Mouse (Mus musculus) adipocyte (in vitro differentiated cells): ENCODE data around the gene Xrn1.
"Not testable (repeated sequence)": the region's sequence is repeated elsewhere in the genome, so short reads cannot be mapped to it uniquely, and the experiment has no call there.

Experiments
- DNase-seq: peaks from one replicate; pipeline ENCODE4 v3.0.0-alpha.2; 2016; ENCODE audit warnings: low spot score

The Xrn1 gene

GRCm38 (mm10) chr9:96051501-96051900 lies 96.9 kb downstream of the Xrn1 start:
- DNase-seq = no peak

- DNase-seq = peak; percentile 67
These were observed 100.3 kb downstream of the Xrn1 start for GRCm38 (mm10) chr9:96054878-96055277.

- DNase-seq = peak; percentile 42
These were observed 102.1 kb downstream of the Xrn1 start for GRCm38 (mm10) chr9:96056417-96057223.

GRCm38 (mm10) chr9:96063083-96063802 lies 108.7 kb downstream of the Xrn1 start:
- DNase-seq = no peak

- no peak for DNase-seq
These were observed 109.4 kb downstream of the Xrn1 start for GRCm38 (mm10) chr9:96063803-96064475.

- DNase-seq = no peak
These were observed 112.9 kb downstream of the Xrn1 start for GRCm38 (mm10) chr9:96067507-96067906.

GRCm38 (mm10) chr9:96078752-96079315 lies 124.3 kb downstream of the Xrn1 start:
- no peak for DNase-seq

- no peak for DNase-seq
These were observed 130.7 kb downstream of the Xrn1 start for GRCm38 (mm10) chr9:96085293-96085692.

- no peak for DNase-seq
These were observed 133.1 kb downstream of the Xrn1 start for GRCm38 (mm10) chr9:96087671-96088070.

- not testable (repeated sequence) for DNase-seq
These were observed 133.9 kb downstream of the Xrn1 start for GRCm38 (mm10) chr9:96088456-96088855.

GRCm38 (mm10) chr9:96092637-96093036 lies 138.1 kb downstream of the Xrn1 start:
- DNase-seq = not testable (repeated sequence)

- DNase-seq = no peak
These were observed 138.7 kb downstream of the Xrn1 start for GRCm38 (mm10) chr9:96093221-96093620.

- DNase-seq = no peak
These were observed 139.8 kb downstream of the Xrn1 start for GRCm38 (mm10) chr9:96094341-96094740.

GRCm38 (mm10) chr9:96095192-96095591 lies 140.6 kb downstream of the Xrn1 start:
- no peak for DNase-seq

GRCm38 (mm10) chr9:96102846-96103245 lies 148.3 kb downstream of the Xrn1 start:
- no peak for DNase-seq
